Mouse (Mus musculus) pancreas, adult 10 weeks (tissue): ENCODE results near the gene Papss2. TPM values are rescaled to one million over a fixed set of nuclear protein-coding genes. Genes with fewer than 3 reads are reported as not detected.

Source experiments
- polyA plus RNA-seq: library from polyadenylated mRNA; stranded (reverse); fragments of 350-450 nt; fragmentation: Illumina TruSeq; extraction: RNeasy Lipid Tissue Mini Kit (QIAGEN cat#74804); gene quantifications from one replicate; pipeline ENCODE4 v1.2.3, GENCODE M21; 2015; ENCODE audit warnings: low read depth, low replicate concordance; ENCODE audit not compliant: insufficient read depth

Papss2 gene
- polyA plus RNA-seq = 12.5 TPM

GRCm38 (mm10) chr19:32595506-32596286 is at the start of gene Papss2:
Papss2 (plus strand) TSS chr19:32595790.

Other genes starting within 250 kb of the Papss2 start
- gene Sgms1, start 206.1 kb upstream of the Papss2 start, polyA plus RNA-seq = 10.0 TPM
- gene Rpl9-ps6, start 129.2 kb upstream of the Papss2 start, polyA plus RNA-seq = 28.1 TPM
- gene Minpp1, start 110.0 kb upstream of the Papss2 start, polyA plus RNA-seq = 3.3 TPM
- gene Atad1, start 144.0 kb downstream of the Papss2 start, polyA plus RNA-seq = 10.7 TPM
- gene Pten, start 161.7 kb downstream of the Papss2 start, polyA plus RNA-seq = 11.1 TPM